Mouse (Mus musculus) kidney, embryonic 14.5 days (tissue): ENCODE data around the gene Mvb12a. TPM values are rescaled to one million over a fixed set of nuclear protein-coding genes. Genes with fewer than 3 reads are reported as not detected.
A peak's percentile ranks its signal among the peaks of the same experiment; 100 is the strongest.

ENCODE experiments used
- ATAC-seq: fragments of 200-750 bp; cut with Nextera tagmentation; 2 replicates; pipeline ENCODE4 v1.8.0; 2017; ENCODE audit warnings: moderate number of reproducible peaks, mild to moderate bottlenecking, moderate TSS enrichment, moderate library complexity; ENCODE audit not compliant: low FRiP score, low TSS enrichment
- H3K27ac ChIP-seq: fragments of 300-500 bp; sonication (generic); 2 replicates; pipeline ENCODE4 v1.5.1; 2014; ENCODE audit warnings: low read depth, mild to moderate bottlenecking, low read length, moderate library complexity, mixed read lengths
- H3K27me3 ChIP-seq: fragments of 300-500 bp; sonication (generic); 2 replicates; pipeline ENCODE4 v1.6.1; 2014; ENCODE audit warnings: mild to moderate bottlenecking, low read length; ENCODE audit not compliant: control insufficient read depth, insufficient read depth
- H3K36me3 ChIP-seq: fragments of 300-500 bp; sonication (generic); 2 replicates; pipeline ENCODE4 v1.6.1; 2014; ENCODE audit warnings: low read length, mixed read lengths; ENCODE audit not compliant: control insufficient read depth, insufficient read depth
- H3K4me1 ChIP-seq: fragments of 300-500 bp; sonication (generic); 2 replicates; pipeline ENCODE4 v1.6.1; 2014; ENCODE audit warnings: low read length, mixed read lengths; ENCODE audit not compliant: control insufficient read depth, insufficient read depth
- H3K4me2 ChIP-seq: fragments of 300-500 bp; sonication (generic); replicated peaks from 2 replicates; pipeline ENCODE4 v1.6.1; 2014; ENCODE audit warnings: low read depth, mild to moderate bottlenecking, low read length
- H3K4me3 ChIP-seq: fragments of 300-500 bp; sonication (generic); 2 replicates; pipeline ENCODE4 v1.5.1; 2014; ENCODE audit warnings: mild to moderate bottlenecking, low read length
- H3K9ac ChIP-seq: fragments of 300-500 bp; sonication (generic); 2 replicates; pipeline ENCODE4 v1.6.1; 2014; ENCODE audit warnings: low read depth, mild to moderate bottlenecking, low read length, moderate library complexity
- H3K9me3 ChIP-seq: fragments of 300-500 bp; sonication (generic); 2 replicates; pipeline ENCODE4 v1.6.1; 2016; ENCODE audit warnings: low read length; ENCODE audit not compliant: control insufficient read depth
- WGBS: fragments of 180-500 bp; shearing (Covaris S2); extraction: QIAGEN DNeasy Blood & Tissue Kit; methylation state at CpG from one replicate; pipeline ENCODE4 v1.1.7; 2014; 5-methylcytosine and 5-hydroxymethylcytosine counted together
- polyA plus RNA-seq: library from polyadenylated mRNA; unstranded; fragments of >200 nt; fragmentation: Nextera tagmentation; extraction: Ambion mirVana; gene quantifications from 2 replicates; pipeline ENCODE4 v1.2.1, GENCODE M21; 2014

The Mvb12a gene
- polyA plus RNA-seq, 1 experiment from 2014 or later, result 98.7 TPM

- Histone ChIP-seq H3K4me1 (peaks cover 7% of the 10 kb centered on the region; the same call in 1 of the 2 replicates), H3K4me2 (no peak overlapping the region), H3K9ac (no peak overlapping the region), H3K36me3 (no peaks in the 10 kb centered on the region), H3K27me3 (peaks cover 10% of the 10 kb centered on the region), H3K27ac (peak overlapping the region; percentile 7; the same call in 1 of the 2 replicates), H3K4me3 (no peak overlapping the region), H3K9me3 (no peaks in the 10 kb centered on the region)
- no peak for ATAC-seq
- whole genome bisulfite sequencing, result 76% methylated on average over 6 of the region's 6 CpGs
Observed at GRCm38 (mm10) chr8:71554001-71554400, 11.3 kb downstream of the Mvb12a start.

- Histone ChIP-seq H3K4me2 (no peak overlapping the region), H3K9me3 (no peaks in the 10 kb centered on the region), H3K9ac (no peak overlapping the region), H3K4me3 (no peak overlapping the region), H3K36me3 (no peaks in the 10 kb centered on the region), H3K27ac (no peak overlapping the region), H3K27me3 (peaks cover 17% of the 10 kb centered on the region), H3K4me1 (peaks cover 10% of the 10 kb centered on the region; the same call in 1 of the 2 replicates)
- WGBS, result 89% methylated on average over 2 of the region's 2 CpGs
- ATAC-seq, result no peak
Observed at GRCm38 (mm10) chr8:71554644-71555043, 11.9 kb downstream of the Mvb12a start.

- ATAC-seq, result peak; percentile 45
- H3K27me3 ChIP-seq, result peaks cover 51% of the 10 kb centered on the region
- no peak within 1 kb of the TSS for H3K27ac ChIP-seq
Observed at GRCm38 (mm10) chr8:71558071-71558957, 15.6 kb downstream of the Mvb12a start, which contains the start of gene Tmem221. Tmem221 (minus strand) TSS chr8:71558871.

GRCm38 (mm10) chr8:71558958-71559690 lies 16.4 kb downstream of the Mvb12a start:
- Histone ChIP-seq H3K4me3 (peak overlapping the region; percentile 51), H3K4me2 (peak overlapping the region; percentile 76), H3K27me3 (peaks cover 52% of the 10 kb centered on the region), H3K9me3 (peaks cover 2% of the 10 kb centered on the region; the same call in 1 of the 2 replicates), H3K27ac (no peak overlapping the region), H3K9ac (peak overlapping the region; percentile 54), H3K36me3 (no peaks in the 10 kb centered on the region), H3K4me1 (peaks cover 11% of the 10 kb centered on the region; the same call in 1 of the 2 replicates)
- WGBS, result 2% methylated on average over 24 of the region's 24 CpGs
- ATAC-seq, result peak; percentile 77

More at GRCm38 (mm10) chr8:71558071-71558957, 15.6 kb downstream of the Mvb12a start, which contains the start of gene Tmem221:
- Histone ChIP-seq H3K4me3 (peak within 1 kb of the TSS; percentile 51), H3K4me1 (peaks cover 11% of the 10 kb centered on the region; the same call in 1 of the 2 replicates), H3K4me2 (peak within 1 kb of the TSS; percentile 76), H3K9me3 (no peaks in the 10 kb centered on the region), H3K36me3 (no peaks in the 10 kb centered on the region), H3K9ac (peak within 1 kb of the TSS; percentile 54)
- WGBS, result 4% methylated on average over 69 of the region's 70 CpGs

GRCm38 (mm10) chr8:71560071-71560470 lies 17.3 kb downstream of the Mvb12a start:
- Histone ChIP-seq H3K36me3 (no peaks in the 10 kb centered on the region), H3K27ac (no peak overlapping the region), H3K9ac (no peak overlapping the region), H3K27me3 (peaks cover 52% of the 10 kb centered on the region), H3K9me3 (peaks cover 8% of the 10 kb centered on the region), H3K4me1 (peaks cover 11% of the 10 kb centered on the region; the same call in 1 of the 2 replicates), H3K4me2 (no peak overlapping the region), H3K4me3 (no peak overlapping the region)
- WGBS, result 70% methylated on average over 3 of the region's 3 CpGs
- ATAC-seq, result no peak

GRCm38 (mm10) chr8:71560765-71561164 lies 18.0 kb downstream of the Mvb12a start:
- WGBS, result 83% methylated on average over 5 of the region's 5 CpGs
- H3K27me3 ChIP-seq, result peaks cover 52% of the 10 kb centered on the region
- H3K4me3 ChIP-seq, result no peak overlapping the region
- no peak overlapping the region for H3K4me2 ChIP-seq
- H3K9me3 ChIP-seq, result peaks cover 8% of the 10 kb centered on the region
- no peak overlapping the region for H3K27ac ChIP-seq
- H3K4me1 ChIP-seq, result peaks cover 11% of the 10 kb centered on the region; the same call in 1 of the 2 replicates
- no peak for ATAC-seq
- no peaks in the 10 kb centered on the region for H3K36me3 ChIP-seq
- no peak overlapping the region for H3K9ac ChIP-seq

GRCm38 (mm10) chr8:71561401-71561800 lies 18.7 kb downstream of the Mvb12a start:
- Histone ChIP-seq H3K4me2 (no peak overlapping the region), H3K9me3 (peaks cover 8% of the 10 kb centered on the region), H3K9ac (no peak overlapping the region), H3K4me1 (peaks cover 11% of the 10 kb centered on the region; the same call in 1 of the 2 replicates), H3K36me3 (no peaks in the 10 kb centered on the region), H3K27ac (no peak overlapping the region), H3K4me3 (no peak overlapping the region), H3K27me3 (peaks cover 52% of the 10 kb centered on the region)
- 5% methylated on average over 15 of the region's 15 CpGs for WGBS
- 0 out of 2 replicates have a peak, but pooled peaks have one; percentile 7 for ATAC-seq

- Histone ChIP-seq H3K4me2 (peak overlapping the region; percentile 42), H3K36me3 (no peaks in the 10 kb centered on the region), H3K9ac (peak overlapping the region; percentile 34; the same call in 1 of the 2 replicates), H3K9me3 (peaks cover 8% of the 10 kb centered on the region), H3K27ac (no peak overlapping the region), H3K4me1 (peaks cover 11% of the 10 kb centered on the region; the same call in 1 of the 2 replicates), H3K4me3 (peak overlapping the region; percentile 20), H3K27me3 (peaks cover 52% of the 10 kb centered on the region)
- 1% methylated on average over 33 of the region's 33 CpGs for WGBS
- no peak for ATAC-seq
Observed at GRCm38 (mm10) chr8:71562751-71563150, 20.0 kb downstream of the Mvb12a start.
